9 mouse cellular contexts compared by ENCODE assay signal in the genomic region with DNA sequence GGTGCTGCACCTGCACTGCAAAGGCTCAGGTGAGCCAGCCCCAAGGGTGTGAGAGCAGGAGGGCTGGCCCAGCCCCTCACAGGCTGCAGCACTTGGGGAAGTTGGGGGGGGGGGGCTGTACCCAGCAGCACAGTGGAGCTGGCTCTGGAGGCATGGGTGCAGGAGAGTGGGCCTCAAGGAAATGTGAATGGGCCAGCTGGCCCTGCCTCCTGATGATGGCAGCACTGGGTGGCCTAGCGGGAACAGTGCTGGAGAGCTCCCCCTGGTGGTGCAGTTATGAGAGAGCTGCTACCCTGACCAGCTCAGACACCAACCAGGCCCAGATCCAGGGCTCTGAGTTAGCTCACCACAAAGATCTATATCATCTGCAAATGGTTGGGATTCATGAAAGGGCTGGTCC. TPM values are rescaled to one million over a fixed set of nuclear protein-coding genes. Genes with fewer than 3 reads are reported as not detected.
A peak's percentile ranks its signal among the peaks of the same experiment; 100 is the strongest.
DNase-seq lines count a peak whose midpoint lies in the region; ATAC-seq and TF ChIP-seq lines count a peak whose summit lies in the region.
"Had no signal": no experiment of that assay in that cellular context is flagged by ENCODE, and none has a peak within 500 bp of the region (broad histone marks: within the 10 kb centered on the region; RNA-seq: fewer than 3 reads in every experiment).

No protein-coding gene starts in this region.

- no peak overlapping the region for H3K4me3 ChIP-seq in limb, embryonic 14.5 days (replicated peaks; ENCODE audit: low read length)
- H3K4me3 ChIP-seq: heart, embryonic 13.5 days had no signal

- H3K9me3 ChIP-seq in limb, embryonic 14.5 days (ENCODE audit: control insufficient read depth, low read length): no peaks in the 10 kb centered on the region
- H3K9me3 ChIP-seq: heart, embryonic 13.5 days had no signal

- H3K27ac ChIP-seq in limb, embryonic 14.5 days (replicated peaks; ENCODE audit: low read depth, low read length): no peak overlapping the region
- H3K27ac ChIP-seq: heart, embryonic 13.5 days had no signal

- ATAC-seq in limb, embryonic 14.5 days (ENCODE audit: low FRiP score, low read depth): no peak

- H3K4me2 ChIP-seq in limb, embryonic 14.5 days (replicated peaks; ENCODE audit: low read depth, low read length, severe bottlenecking): no peak overlapping the region
- H3K4me2 ChIP-seq: heart, embryonic 13.5 days had no signal

- no peaks in the 10 kb centered on the region for H3K4me1 ChIP-seq in limb, embryonic 14.5 days (ENCODE audit: control insufficient read depth, insufficient read depth, low read length)

- no peak for TF ChIP-seq POLR2A in limb, embryonic 14.5 days (IDR thresholded peaks at IDR 0.05; ENCODE audit: borderline replicate concordance, extremely low read depth, insufficient read depth, insufficient read length)

- no peak overlapping the region for H3K9ac ChIP-seq in limb, embryonic 14.5 days (ENCODE audit: low read depth, low read length, severe bottlenecking)
- H3K9ac ChIP-seq: heart, embryonic 13.5 days had no signal

- H3K27me3 ChIP-seq in limb, embryonic 14.5 days (ENCODE audit: control insufficient read depth, insufficient read depth, low read length): no peaks in the 10 kb centered on the region
- H3K27me3 ChIP-seq: heart, embryonic 13.5 days had no signal

- DNase-seq in A20 (ENCODE audit: low read depth, low spot score) (peak; percentile 78), NIH3T3 (ENCODE audit: low read depth) (peak; percentile 83)
- DNase-seq in cerebellum, postnatal 10 days: peak; percentile 88 to 90
- peak; percentile 27 to 32 for DNase-seq in frontal cortex, postnatal 36 days (ENCODE audit: low spot score in 2 of 2)
- DNase-seq in kidney, adult 9 months: peak; percentile 63
- peak; percentile 66 for DNase-seq in limb, embryonic 14.5 days (ENCODE audit: low spot score)
- DNase-seq in natural killer cell, adult 2 months (ENCODE audit: low spot score in 2 of 2): peak; percentile 55 to 68
- DNase-seq in telencephalon, adult 2 months (ENCODE audit: low read depth, low spot score): peak; percentile 6

- 14% methylated on average over 1 of the region's 1 CpGs for WGBS in limb, embryonic 14.5 days

- H3K36me3 ChIP-seq in limb, embryonic 14.5 days (ENCODE audit: control insufficient read depth, insufficient read depth, low read length): no peaks in the 10 kb centered on the region
- H3K36me3 ChIP-seq: heart, embryonic 13.5 days had no signal

RNA-seq across cellular contexts. Expression of gene Bpifb9b, which starts 6.5 kb away (rescaled TPM):
- not detected in 2 replicates for polyA plus RNA-seq in limb, embryonic 14.5 days (2012; rRNA removed)
- not detected in 2 replicates for polyA plus RNA-seq in limb, embryonic 14.5 days (2014; fragmentation: Nextera tagmentation; extraction: Ambion mirVana)

RNA-seq across cellular contexts. Expression of gene Bpifb9a, which starts 42.8 kb away (rescaled TPM):
- polyA plus RNA-seq in limb, embryonic 14.5 days (2012; rRNA removed): not detected in 2 replicates
- polyA plus RNA-seq in limb, embryonic 14.5 days (2014; fragmentation: Nextera tagmentation; extraction: Ambion mirVana): not detected in 2 replicates
- polyA plus RNA-seq: heart, embryonic 13.5 days had no signal

Comparison
In these comparisons a context has a peak if more than half of its experiments do, and no peak if none do; other contexts are left out.
1. DNase-seq: peak in every context shown above with its lines; median percentile 89 in cerebellum, postnatal 10 days; 83 in NIH3T3; 78 in A20; 66 in limb, embryonic 14.5 days; 63 in kidney, adult 9 months; 62 in natural killer cell, adult 2 months; 30 in frontal cortex, postnatal 36 days; 6 in telencephalon, adult 2 months.